Comparison of ENCODE assay signal across 13 mouse cellular contexts in the genomic region with DNA sequence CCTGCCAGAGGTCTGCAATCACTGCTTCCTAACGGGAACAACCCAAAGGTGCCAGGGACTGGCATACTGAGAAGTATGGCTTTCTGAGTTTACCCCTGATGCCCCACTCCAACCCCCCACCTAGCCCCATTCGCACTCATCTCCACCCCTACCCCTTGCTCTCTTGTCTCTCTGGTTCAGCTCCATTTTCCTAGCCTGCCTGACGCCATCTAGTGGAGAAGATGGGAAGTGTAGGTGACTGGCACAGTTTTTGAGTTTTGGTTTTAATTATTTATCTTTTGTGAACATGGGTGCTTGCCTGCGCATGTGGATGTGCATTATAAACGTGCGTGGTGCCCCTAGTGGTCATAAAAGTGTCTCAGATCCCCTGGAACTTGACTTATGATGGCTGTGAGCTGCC.
DNase-seq lines count a peak whose midpoint lies in the region; ATAC-seq and TF ChIP-seq lines count a peak whose summit lies in the region.
"Had no signal": no experiment of that assay in that cellular context is flagged by ENCODE, and none has a peak within 500 bp of the region (broad histone marks: within the 10 kb centered on the region; RNA-seq: fewer than 3 reads in every experiment).

No protein-coding gene starts in this region.

- in situ Hi-C loops in ES-E14 (cut with MboI; ENCODE audit: low sequenced_read_pairs in 2 of 2, unreplicated experiment in 2 of 2) = no loop called here

- DNase-seq in heart, adult 2 months = no peak
- peak; percentile 9 for DNase-seq in midbrain, embryonic 10.5 days (ENCODE audit: low spot score)
- DNase-seq in midbrain, embryonic 11.5 days (ENCODE audit: low spot score, missing footprints) = no peak
- DNase-seq in ES-E14 (ENCODE audit: low read depth, low spot score) = peak; percentile 31
- DNase-seq in liver, postnatal 0 days = no peak
- no peak for DNase-seq in layer of hippocampus, postnatal 14 days (ENCODE audit: low spot score in 2 of 2)
- DNase-seq: adrenal gland, adult 2 months; lung, adult 18-20 months; right cerebral cortex, adult 18-20 months had no signal

- ATAC-seq in heart, embryonic 11.5 days (replicated peaks; ENCODE audit: insufficient number of reproducible peaks, low FRiP score, low TSS enrichment) = no peak
- ATAC-seq in midbrain, embryonic 11.5 days (ENCODE audit: low FRiP score) = no peak
- ATAC-seq in liver, postnatal 0 days = no peak
- ATAC-seq in megakaryocyte-erythroid progenitor cell, adult 5-6 weeks (replicated peaks; ENCODE audit: low FRiP score, low TSS enrichment, poor library complexity, severe bottlenecking) = no peak

- no peaks in the 10 kb centered on the region for H3K4me1 ChIP-seq in heart, adult 2 months (ENCODE audit: control insufficient read depth, insufficient read depth, low read length)
- no peaks in the 10 kb centered on the region for H3K4me1 ChIP-seq in heart, embryonic 11.5 days (ENCODE audit: control insufficient read depth, insufficient read depth, low read length)
- no peaks in the 10 kb centered on the region for H3K4me1 ChIP-seq in midbrain, embryonic 10.5 days
- no peaks in the 10 kb centered on the region for H3K4me1 ChIP-seq in midbrain, embryonic 11.5 days (ENCODE audit: control insufficient read depth, insufficient read depth, low read length)
- H3K4me1 ChIP-seq in ES-E14 (ENCODE audit: control insufficient read depth in 2 of 2, insufficient read depth in 2 of 2, low read length in 2 of 2, poor library complexity in 1 of 2) = no peaks in the 10 kb centered on the region
- H3K4me1 ChIP-seq in liver, postnatal 0 days (ENCODE audit: insufficient read depth) = no peaks in the 10 kb centered on the region
- H3K4me1 ChIP-seq: neural tube, embryonic 12.5 days had no signal

- H3K9ac ChIP-seq in heart, adult 2 months (ENCODE audit: low read depth, low read length) = no peak overlapping the region
- no peak overlapping the region for H3K9ac ChIP-seq in heart, embryonic 11.5 days (ENCODE audit: low read depth, low read length)
- H3K9ac ChIP-seq in midbrain, embryonic 11.5 days (ENCODE audit: low read length) = no peak overlapping the region
- no peak overlapping the region for H3K9ac ChIP-seq in ES-E14 (ENCODE audit: insufficient read depth, low read depth, low read length, poor library complexity, severe bottlenecking)
- no peak overlapping the region for H3K9ac ChIP-seq in liver, postnatal 0 days (replicated peaks)
- H3K9ac ChIP-seq: hindbrain, embryonic 14.5 days; neural tube, embryonic 12.5 days had no signal

- 61% methylated on average over 6 of the region's 6 CpGs for WGBS in heart, adult 2 months
- 54% methylated on average over 6 of the region's 6 CpGs for WGBS in heart, embryonic 11.5 days (ENCODE audit: insufficient replicate concordance)
- WGBS in midbrain, embryonic 10.5 days = 59% methylated on average over 6 of the region's 6 CpGs
- WGBS in midbrain, embryonic 11.5 days = 60% methylated on average over 6 of the region's 6 CpGs
- 58% methylated on average over 6 of the region's 6 CpGs for WGBS in liver, postnatal 0 days (ENCODE audit: insufficient replicate concordance)

- intact Hi-C loops in heart, adult 2 months (cut with DNase I) = no loop called here

- H3K9me3 ChIP-seq in heart, embryonic 11.5 days (replicated peaks; ENCODE audit: control insufficient read depth, low read length) = no peaks in the 10 kb centered on the region
- no peaks in the 10 kb centered on the region for H3K9me3 ChIP-seq in midbrain, embryonic 10.5 days (replicated peaks)
- H3K9me3 ChIP-seq in midbrain, embryonic 11.5 days (ENCODE audit: control insufficient read depth, low read length) = no peaks in the 10 kb centered on the region; the same call in 1 of the 2 replicates
- no peaks in the 10 kb centered on the region for H3K9me3 ChIP-seq in ES-E14 (ENCODE audit: control insufficient read depth, insufficient read depth, low read depth, low read length)
- no peaks in the 10 kb centered on the region for H3K9me3 ChIP-seq in liver, postnatal 0 days (ENCODE audit: low read length)
- H3K9me3 ChIP-seq: neural tube, embryonic 12.5 days had no signal

- TF ChIP-seq CTCF in heart, adult 2 months (IDR thresholded peaks at IDR 0.05) = peak; percentile 28
- TF ChIP-seq CTCF in liver, postnatal 0 days (IDR thresholded peaks at IDR 0.05; ENCODE audit: low read depth) = peak; percentile 50

- H3K27me3 ChIP-seq in heart, adult 2 months (ENCODE audit: control insufficient read depth, insufficient read depth, low read length) = no peaks in the 10 kb centered on the region
- H3K27me3 ChIP-seq in heart, embryonic 11.5 days (ENCODE audit: control insufficient read depth, insufficient read depth, low read length) = no peaks in the 10 kb centered on the region
- H3K27me3 ChIP-seq in midbrain, embryonic 10.5 days (ENCODE audit: low read depth, poor library complexity, severe bottlenecking) = no peaks in the 10 kb centered on the region
- H3K27me3 ChIP-seq in midbrain, embryonic 11.5 days (ENCODE audit: control insufficient read depth, insufficient read depth, low read length) = no peaks in the 10 kb centered on the region
- no peaks in the 10 kb centered on the region for H3K27me3 ChIP-seq in liver, postnatal 0 days (ENCODE audit: insufficient read depth, low read length)
- H3K27me3 ChIP-seq: neural tube, embryonic 12.5 days had no signal

- no peak overlapping the region for H3K27ac ChIP-seq in heart, adult 2 months
- no peak overlapping the region for H3K27ac ChIP-seq in heart, embryonic 11.5 days (ENCODE audit: low read depth, low read length)
- H3K27ac ChIP-seq in midbrain, embryonic 10.5 days (replicated peaks) = no peak overlapping the region
- no peak overlapping the region for H3K27ac ChIP-seq in midbrain, embryonic 11.5 days (ENCODE audit: low read depth, low read length)
- no peak overlapping the region for H3K27ac ChIP-seq in ES-E14 (ENCODE audit: insufficient read depth, low read depth, low read length, poor library complexity, severe bottlenecking)
- no peak overlapping the region for H3K27ac ChIP-seq in liver, postnatal 0 days (ENCODE audit: low read depth)
- H3K27ac ChIP-seq: hindbrain, embryonic 14.5 days; neural tube, embryonic 12.5 days had no signal

- H3K79me2 ChIP-seq in heart, adult 2 months (replicated peaks; ENCODE audit: control insufficient read depth, insufficient read depth, low read length) = no peaks in the 10 kb centered on the region

- TF ChIP-seq EP300 in heart, adult 2 months (IDR thresholded peaks at IDR 0.05; ENCODE audit: insufficient read depth, low read depth, low read length) = no peak
- no peak for TF ChIP-seq EP300 in liver, postnatal 0 days (IDR thresholded peaks at IDR 0.05; ENCODE audit: low read depth)

- no peak overlapping the region for H3K4me3 ChIP-seq in heart, adult 2 months
- no peak overlapping the region for H3K4me3 ChIP-seq in heart, embryonic 11.5 days (ENCODE audit: low read depth, low read length)
- no peak overlapping the region for H3K4me3 ChIP-seq in midbrain, embryonic 10.5 days
- no peak overlapping the region for H3K4me3 ChIP-seq in midbrain, embryonic 11.5 days (ENCODE audit: low read depth, low read length)
- H3K4me3 ChIP-seq in ES-E14 (ENCODE audit: insufficient read depth in 1 of 2, low read depth in 1 of 2, low read length in 2 of 2, poor library complexity in 1 of 2, severe bottlenecking in 1 of 2) = no peak overlapping the region
- no peak overlapping the region for H3K4me3 ChIP-seq in liver, postnatal 0 days (ENCODE audit: low read depth, low read length)
- H3K4me3 ChIP-seq: neural tube, embryonic 12.5 days had no signal

- no peaks in the 10 kb centered on the region for H3K36me3 ChIP-seq in heart, adult 2 months (ENCODE audit: control insufficient read depth, insufficient read depth, low read length)
- H3K36me3 ChIP-seq in heart, embryonic 11.5 days (ENCODE audit: control insufficient read depth, insufficient read depth, low read length) = no peaks in the 10 kb centered on the region
- no peaks in the 10 kb centered on the region for H3K36me3 ChIP-seq in midbrain, embryonic 10.5 days
- no peaks in the 10 kb centered on the region for H3K36me3 ChIP-seq in midbrain, embryonic 11.5 days (ENCODE audit: control insufficient read depth, insufficient read depth, low read length)
- H3K36me3 ChIP-seq in ES-E14 (ENCODE audit: control insufficient read depth, insufficient read depth, low read length, poor library complexity, severe bottlenecking) = no peaks in the 10 kb centered on the region
- H3K36me3 ChIP-seq in liver, postnatal 0 days (replicated peaks; ENCODE audit: insufficient read depth, low read length) = no peaks in the 10 kb centered on the region
- H3K36me3 ChIP-seq: neural tube, embryonic 12.5 days had no signal

- no peak overlapping the region for H3K4me2 ChIP-seq in heart, embryonic 11.5 days
- no peak overlapping the region for H3K4me2 ChIP-seq in midbrain, embryonic 11.5 days
- H3K4me2 ChIP-seq in liver, postnatal 0 days (ENCODE audit: low read depth, low read length) = no peak overlapping the region
- H3K4me2 ChIP-seq: hindbrain, embryonic 14.5 days; neural tube, embryonic 12.5 days had no signal

- no peak for TF ChIP-seq POLR2A in heart, adult 2 months (IDR thresholded peaks at IDR 0.05; ENCODE audit: insufficient read depth, low read depth, low read length)

TF ChIP-seq in ES-E14, 5 proteins besides CTCF, POLR2A, EP300 and RAD21:
- TF ChIP-seq ZC3H11A (IDR thresholded peaks at IDR 0.05; ENCODE audit: borderline replicate concordance, low read depth, low read length) = no peak
- TF ChIP-seq MAFK (IDR thresholded peaks at IDR 0.05; ENCODE audit: insufficient read depth, low read depth, low read length) = no peak
- TF ChIP-seq CHD2 (IDR thresholded peaks at IDR 0.05; ENCODE audit: low read depth, low read length) = no peak
- TF ChIP-seq ZNF384 (IDR thresholded peaks at IDR 0.05; ENCODE audit: low read depth, low read length) = no peak
- TF ChIP-seq HCFC1 (IDR thresholded peaks at IDR 0.05; ENCODE audit: borderline replicate concordance, insufficient read depth, low read length) = no peak
TF ChIP-seq in ES-E14: peak in this region for 0.

Comparison
In these comparisons a context has a peak if more than half of its experiments do, and no peak if none do; other contexts are left out.
1. DNase-seq: peak in midbrain, embryonic 10.5 days (single experiment) and ES-E14 (single experiment); none in heart, adult 2 months (0 of 2), midbrain, embryonic 11.5 days (single experiment), liver, postnatal 0 days (single experiment) and layer of hippocampus, postnatal 14 days (0 of 2).